Mouse (Mus musculus): ENCODE measurements around the gene Zfp61.
A peak's percentile ranks its signal among the peaks of the same experiment; 100 is the strongest.

Gene Zfp61

GRCm38 (mm10) chr7:24260000-24260312 is 41.1 kb downstream of the Zfp61 start:
- DNase-seq (ENCODE audit: inconsistent ontology term), result no peak

- DNase-seq (ENCODE audit: inconsistent ontology term), result no peak
Measured at GRCm38 (mm10) chr7:24259306-24259999, 41.6 kb downstream of the Zfp61 start.

GRCm38 (mm10) chr7:24254633-24255474 is 46.2 kb downstream of the Zfp61 start, which contains the start of gene Zfp108:
TSS of gene Zfp108 (plus strand) at chr7:24254794.
- peak; percentile 79 for DNase-seq (ENCODE audit: inconsistent ontology term)

GRCm38 (mm10) chr7:24253779-24254615 is 47.0 kb downstream of the Zfp61 start:
- DNase-seq (ENCODE audit: inconsistent ontology term), result peak; percentile 11

Measured in Muller cell, postnatal 12 days (primary cell).